ENCODE assay signal across 30 mouse cellular contexts in the genomic region with DNA sequence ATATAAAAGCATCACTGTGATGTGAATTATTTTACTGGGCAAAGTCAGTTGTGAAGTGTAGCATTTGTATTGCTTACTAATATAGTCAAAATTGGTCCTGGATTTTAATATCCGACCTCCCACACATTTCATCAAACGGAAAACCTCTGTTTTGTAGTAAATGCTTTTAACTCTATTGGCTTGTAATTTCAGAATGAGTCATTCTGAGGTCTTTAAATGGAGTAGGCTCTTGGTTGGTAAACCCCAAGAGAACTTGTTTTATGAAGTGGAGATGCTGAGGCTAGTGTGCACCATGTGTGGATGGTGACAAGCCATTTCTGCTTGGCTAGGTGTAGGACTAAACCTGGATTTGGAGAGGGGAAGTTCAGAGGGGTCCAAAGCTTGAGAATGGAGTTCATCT.
"Had no signal": no experiment of that assay in that cellular context is flagged by ENCODE, and none has a peak within 500 bp of the region (broad histone marks: within the 10 kb centered on the region; RNA-seq: fewer than 3 reads in every experiment).

No protein-coding gene starts in this region.

- H3K4me3 ChIP-seq: heart, embryonic 12.5 days; heart, embryonic 13.5 days; heart, embryonic 15.5 days; hindbrain, embryonic 10.5 days; hindbrain, embryonic 12.5 days; hindbrain, embryonic 13.5 days; hindbrain, embryonic 15.5 days; intestine, embryonic 15.5 days; kidney, embryonic 15.5 days; layer of hippocampus, adult 2 months; left cerebral cortex, adult 2 months had no signal

- H3K9ac ChIP-seq: heart, embryonic 12.5 days; heart, embryonic 13.5 days; heart, embryonic 15.5 days; hindbrain, embryonic 12.5 days; hindbrain, embryonic 13.5 days; hindbrain, embryonic 14.5 days; hindbrain, embryonic 15.5 days; intestine, embryonic 15.5 days; kidney, embryonic 15.5 days had no signal

- H3K9me3 ChIP-seq: heart, embryonic 12.5 days; heart, embryonic 13.5 days; heart, embryonic 15.5 days; hindbrain, embryonic 10.5 days; hindbrain, embryonic 12.5 days; hindbrain, embryonic 13.5 days; hindbrain, embryonic 15.5 days; intestine, embryonic 15.5 days; kidney, embryonic 15.5 days had no signal

- DNase-seq: heart, postnatal 10 days; heart, postnatal 14 days; heart, postnatal 36 days; heart, postnatal 4 days; kidney, adult 11 months; kidney, adult 18-20 months; kidney, adult 2 months; kidney, adult 8-10 months; kidney, adult 9 months; kidney, postnatal 10 days; kidney, postnatal 14 days; kidney, postnatal 25 days; kidney, postnatal 36 days; kidney, postnatal 4 days; layer of hippocampus, adult 9-11 months; layer of hippocampus, postnatal 36 days had no signal

- H3K36me3 ChIP-seq: heart, embryonic 12.5 days; heart, embryonic 15.5 days; intestine, embryonic 15.5 days had no signal

- H3K27ac ChIP-seq: heart, embryonic 13.5 days; heart, embryonic 15.5 days; hindbrain, embryonic 10.5 days; hindbrain, embryonic 12.5 days; hindbrain, embryonic 13.5 days; hindbrain, embryonic 14.5 days; hindbrain, embryonic 15.5 days; hindbrain, postnatal 0 days; intestine, embryonic 15.5 days; kidney, embryonic 15.5 days; kidney, postnatal 0 days; layer of hippocampus, adult 2 months; left cerebral cortex, adult 2 months had no signal

- H3K4me2 ChIP-seq: heart, embryonic 12.5 days; heart, embryonic 13.5 days; heart, embryonic 15.5 days; hindbrain, embryonic 12.5 days; hindbrain, embryonic 13.5 days; hindbrain, embryonic 14.5 days; hindbrain, embryonic 15.5 days; intestine, embryonic 15.5 days; kidney, embryonic 15.5 days had no signal

- H3K27me3 ChIP-seq: heart, embryonic 12.5 days; heart, embryonic 15.5 days; hindbrain, embryonic 12.5 days; hindbrain, embryonic 13.5 days; hindbrain, embryonic 15.5 days; intestine, embryonic 15.5 days; kidney, embryonic 15.5 days had no signal

- H3K4me1 ChIP-seq: heart, embryonic 12.5 days had no signal
